Mouse (Mus musculus): ENCODE data around the gene Pygl. TPM values are rescaled to one million over a fixed set of nuclear protein-coding genes. Genes with fewer than 3 reads are reported as not detected.
"Not testable (repeated sequence)": the region's sequence is repeated elsewhere in the genome, so short reads cannot be mapped to it uniquely, and the experiment has no call there.

Pygl gene
- polyA plus RNA-seq, 1 experiment from 2014 or later: 36.6 TPM

GRCm38 (mm10) chr12:70192267-70192727 is 39.0 kb downstream of the Pygl start:
- peaks cover 8% of the 10 kb centered on the region for H3K4me1 ChIP-seq
- no peaks in the 10 kb centered on the region for H3K9me3 ChIP-seq
- H3K36me3 ChIP-seq: no peaks in the 10 kb centered on the region
- H3K9ac ChIP-seq: peak overlapping the region; percentile 31; the same call in 1 of the 2 replicates
- no peaks in the 10 kb centered on the region for H3K27me3 ChIP-seq
- no peak overlapping the region for H3K27ac ChIP-seq
- H3K4me2 ChIP-seq: peak overlapping the region; percentile 42
- 14% methylated on average over 19 of the region's 19 CpGs for WGBS
- no peak for ATAC-seq (ENCODE audit: insufficient number of reproducible peaks, low FRiP score, low TSS enrichment, low read depth)
- peak overlapping the region; percentile 37 for H3K4me3 ChIP-seq

- no peaks in the 10 kb centered on the region for H3K36me3 ChIP-seq
- H3K4me1 ChIP-seq: no peaks in the 10 kb centered on the region
- ATAC-seq (ENCODE audit: insufficient number of reproducible peaks, low FRiP score, low TSS enrichment, low read depth): no peak
- H3K27ac ChIP-seq: no peak overlapping the region
- no peak overlapping the region for H3K4me2 ChIP-seq
- H3K27me3 ChIP-seq: no peaks in the 10 kb centered on the region
- H3K9ac ChIP-seq: no peak overlapping the region
- no peak overlapping the region for H3K4me3 ChIP-seq
- WGBS: 90% methylated on average over 22 of the region's 22 CpGs
- H3K9me3 ChIP-seq: no peaks in the 10 kb centered on the region; the same call in 1 of the 2 replicates
Observed at GRCm38 (mm10) chr12:70184173-70184783, 47.0 kb downstream of the Pygl start.

- H3K4me2 ChIP-seq; H3K36me3 ChIP-seq; H3K27me3 ChIP-seq; ATAC-seq (ENCODE audit: insufficient number of reproducible peaks, low FRiP score, low TSS enrichment, low read depth); H3K9me3 ChIP-seq; H3K27ac ChIP-seq; H3K9ac ChIP-seq; H3K4me1 ChIP-seq; H3K4me3 ChIP-seq: not testable (repeated sequence)
- WGBS: 92% methylated on average over 8 of the region's 8 CpGs
Observed at GRCm38 (mm10) chr12:70183507-70183906, 47.8 kb downstream of the Pygl start.

GRCm38 (mm10) chr12:70169969-70170368 is 61.3 kb downstream of the Pygl start:
- 74% methylated on average over 1 of the region's 1 CpGs for WGBS
- no peak for ATAC-seq (ENCODE audit: insufficient number of reproducible peaks, low FRiP score, low TSS enrichment, low read depth)
- H3K9ac ChIP-seq: no peak overlapping the region

GRCm38 (mm10) chr12:70167950-70168349 is 63.3 kb downstream of the Pygl start:
- no peak for ATAC-seq (ENCODE audit: insufficient number of reproducible peaks, low FRiP score, low TSS enrichment, low read depth)
- Histone ChIP-seq H3K9ac (no peak overlapping the region), H3K27ac (no peak overlapping the region), H3K36me3 (no peaks in the 10 kb centered on the region), H3K4me2 (no peak overlapping the region), H3K9me3 (no peaks in the 10 kb centered on the region), H3K4me3 (no peak overlapping the region), H3K27me3 (no peaks in the 10 kb centered on the region), H3K4me1 (no peaks in the 10 kb centered on the region)
- WGBS: 79% methylated on average over 4 of the region's 4 CpGs

More at GRCm38 (mm10) chr12:70169969-70170368, 61.3 kb downstream of the Pygl start:
- Histone ChIP-seq H3K4me2 (no peak overlapping the region), H3K27ac (no peak overlapping the region), H3K9me3 (no peaks in the 10 kb centered on the region), H3K4me3 (no peak overlapping the region), H3K27me3 (no peaks in the 10 kb centered on the region), H3K36me3 (no peaks in the 10 kb centered on the region), H3K4me1 (no peaks in the 10 kb centered on the region)

- H3K4me1 ChIP-seq: no peaks in the 10 kb centered on the region
- WGBS: 63% methylated on average over 3 of the region's 3 CpGs
- no peaks in the 10 kb centered on the region for H3K9me3 ChIP-seq
- H3K27me3 ChIP-seq: no peaks in the 10 kb centered on the region
- no peak overlapping the region for H3K4me3 ChIP-seq
- no peaks in the 10 kb centered on the region for H3K36me3 ChIP-seq
- ATAC-seq (ENCODE audit: insufficient number of reproducible peaks, low FRiP score, low TSS enrichment, low read depth): no peak
- no peak overlapping the region for H3K4me2 ChIP-seq
- no peak overlapping the region for H3K27ac ChIP-seq
- no peak overlapping the region for H3K9ac ChIP-seq
Observed at GRCm38 (mm10) chr12:70164741-70165140, 66.5 kb downstream of the Pygl start.

- no peak overlapping the region for H3K9ac ChIP-seq
- no peak overlapping the region for H3K4me2 ChIP-seq
- no peak overlapping the region for H3K27ac ChIP-seq
- WGBS: 74% methylated on average over 5 of the region's 5 CpGs
- no peaks in the 10 kb centered on the region for H3K27me3 ChIP-seq
- H3K4me1 ChIP-seq: no peaks in the 10 kb centered on the region
- no peak overlapping the region for H3K4me3 ChIP-seq
- no peak for ATAC-seq (ENCODE audit: insufficient number of reproducible peaks, low FRiP score, low TSS enrichment, low read depth)
- H3K36me3 ChIP-seq: no peaks in the 10 kb centered on the region
- no peaks in the 10 kb centered on the region for H3K9me3 ChIP-seq
Observed at GRCm38 (mm10) chr12:70161057-70161456, 70.2 kb downstream of the Pygl start.

GRCm38 (mm10) chr12:70157292-70158066 is 73.8 kb downstream of the Pygl start:
- ATAC-seq (ENCODE audit: insufficient number of reproducible peaks, low FRiP score, low TSS enrichment, low read depth): no peak
- no peak overlapping the region for H3K4me2 ChIP-seq
- WGBS: 51% methylated on average over 5 of the region's 5 CpGs

GRCm38 (mm10) chr12:70156222-70156621 is 75.1 kb downstream of the Pygl start:
- Histone ChIP-seq H3K9me3 (no peaks in the 10 kb centered on the region), H3K27ac (no peak overlapping the region), H3K36me3 (no peaks in the 10 kb centered on the region), H3K4me2 (no peak overlapping the region), H3K4me1 (no peaks in the 10 kb centered on the region), H3K9ac (no peak overlapping the region), H3K4me3 (no peak overlapping the region), H3K27me3 (no peaks in the 10 kb centered on the region)
- 45% methylated on average over 6 of the region's 6 CpGs for WGBS
- ATAC-seq (ENCODE audit: insufficient number of reproducible peaks, low FRiP score, low TSS enrichment, low read depth): no peak

More at GRCm38 (mm10) chr12:70157292-70158066, 73.8 kb downstream of the Pygl start:
- Histone ChIP-seq H3K36me3 (no peaks in the 10 kb centered on the region), H3K9me3 (no peaks in the 10 kb centered on the region), H3K27ac (no peak overlapping the region), H3K27me3 (no peaks in the 10 kb centered on the region), H3K9ac (no peak overlapping the region), H3K4me1 (no peaks in the 10 kb centered on the region), H3K4me3 (no peak overlapping the region)

- H3K36me3 ChIP-seq: no peaks in the 10 kb centered on the region
- peaks cover under 1% of the 10 kb centered on the region; the same call in 1 of the 2 replicates for H3K4me1 ChIP-seq
- H3K9me3 ChIP-seq: no peaks in the 10 kb centered on the region
- ATAC-seq (ENCODE audit: insufficient number of reproducible peaks, low FRiP score, low TSS enrichment, low read depth): no peak
- no peak within 1 kb of the TSS for H3K4me3 ChIP-seq
- no peaks in the 10 kb centered on the region for H3K27me3 ChIP-seq
- WGBS: 46% methylated on average over 3 of the region's 3 CpGs
- H3K4me2 ChIP-seq: no peak within 1 kb of the TSS
- no peak within 1 kb of the TSS for H3K27ac ChIP-seq
- no peak within 1 kb of the TSS for H3K9ac ChIP-seq
Observed at GRCm38 (mm10) chr12:70153842-70154241, 77.4 kb downstream of the Pygl start, which contains the start of gene Abhd12b. TSS of gene Abhd12b (plus strand) at chr12:70154142.

- peaks cover 11% of the 10 kb centered on the region; the same call in 1 of the 2 replicates for H3K4me1 ChIP-seq
- H3K27ac ChIP-seq: 0 out of 2 replicates have a peak overlapping the region, but pooled peaks have one; percentile 40
- H3K27me3 ChIP-seq: no peaks in the 10 kb centered on the region
- no peaks in the 10 kb centered on the region for H3K36me3 ChIP-seq
- no peaks in the 10 kb centered on the region for H3K9me3 ChIP-seq
- no peak overlapping the region for H3K9ac ChIP-seq
- peak overlapping the region; percentile 25; the same call in 1 of the 2 replicates for H3K4me3 ChIP-seq
- ATAC-seq (ENCODE audit: insufficient number of reproducible peaks, low FRiP score, low TSS enrichment, low read depth): 0 out of 2 replicates have a peak, but pooled peaks have one; percentile 9
- 15% methylated on average over 11 of the region's 11 CpGs for WGBS
- peak overlapping the region; percentile 49 for H3K4me2 ChIP-seq
Observed at GRCm38 (mm10) chr12:70148631-70149265, 82.5 kb downstream of the Pygl start.

Data from limb, embryonic 15.5 days (tissue).